Mouse (Mus musculus) brain, embryonic 14.5 days (tissue): ENCODE results near the gene Rab11fip4. TPM values are rescaled to one million over a fixed set of nuclear protein-coding genes. Genes with fewer than 3 reads are reported as not detected.

Experiments
- DNase-seq: peaks from one replicate; pipeline ENCODE4 v3.0.0-alpha.2; 2011; ENCODE audit warnings: low read depth
- CTCF ChIP-seq: fragments of 200-500 bp; IDR thresholded peaks from 2 replicates; pipeline ENCODE4 v1.5.1; 2012; ENCODE audit warnings: inconsistent platforms, mild to moderate bottlenecking, moderate library complexity, borderline replicate concordance; ENCODE audit not compliant: insufficient read depth, insufficient read length; ENCODE audit errors: extremely low read depth
- POLR2A ChIP-seq: fragments of 200-500 bp; IDR thresholded peaks from 2 replicates; pipeline ENCODE4 v1.6.1; 2012; ENCODE audit warnings: mild to moderate bottlenecking, inconsistent platforms, borderline replicate concordance; ENCODE audit not compliant: poor library complexity, insufficient read depth, insufficient read length, severe bottlenecking; ENCODE audit errors: extremely low read depth
- polyA plus RNA-seq: library from polyadenylated mRNA; depleted of rRNA; stranded (reverse); fragments of >200 nt; gene quantifications from 2 replicates; pipeline ENCODE4 v1.2.3, GENCODE M21; 2012

Gene Rab11fip4
- polyA plus RNA-seq, 1 experiment = 55.0 TPM

GRCm38 (mm10) chr11:79661877-79662545 lies 71.0 kb downstream of the Rab11fip4 start:
- DNase-seq = no peak
- TF ChIP-seq CTCF (no peak), POLR2A (no peak)

- no peak for TF ChIP-seq CTCF
- no peak for TF ChIP-seq POLR2A
- DNase-seq = no peak
Observed at GRCm38 (mm10) chr11:79663158-79663557, 72.1 kb downstream of the Rab11fip4 start.

GRCm38 (mm10) chr11:79663570-79663969 lies 72.6 kb downstream of the Rab11fip4 start:
- no peak for TF ChIP-seq POLR2A
- no peak for TF ChIP-seq CTCF

GRCm38 (mm10) chr11:79666544-79666943 lies 75.5 kb downstream of the Rab11fip4 start:
- TF ChIP-seq CTCF (no peak), POLR2A (no peak)
- DNase-seq = no peak

More at GRCm38 (mm10) chr11:79663570-79663969, 72.6 kb downstream of the Rab11fip4 start:
- DNase-seq = no peak

- no peak for TF ChIP-seq CTCF
- no peak for DNase-seq
Observed at GRCm38 (mm10) chr11:79669210-79669609, 78.2 kb downstream of the Rab11fip4 start.

- DNase-seq = no peak
- TF ChIP-seq CTCF (no peak), POLR2A (no peak)
Observed at GRCm38 (mm10) chr11:79669947-79670346, 78.9 kb downstream of the Rab11fip4 start.

- DNase-seq = no peak
- no peak for TF ChIP-seq CTCF
- TF ChIP-seq POLR2A = no peak
Observed at GRCm38 (mm10) chr11:79670411-79670945, 79.5 kb downstream of the Rab11fip4 start.

GRCm38 (mm10) chr11:79671668-79672281 lies 80.8 kb downstream of the Rab11fip4 start:
- no peak for DNase-seq
- no peak for TF ChIP-seq POLR2A
- TF ChIP-seq CTCF = peak; percentile 64

- DNase-seq = no peak
- TF ChIP-seq POLR2A = no peak
- TF ChIP-seq CTCF = no peak
Observed at GRCm38 (mm10) chr11:79673072-79673471, 82.1 kb downstream of the Rab11fip4 start.

- no peak for DNase-seq
- TF ChIP-seq CTCF (no peak), POLR2A (no peak)
Observed at GRCm38 (mm10) chr11:79673717-79674116, 82.7 kb downstream of the Rab11fip4 start.

GRCm38 (mm10) chr11:79674231-79674630 lies 83.2 kb downstream of the Rab11fip4 start:
- TF ChIP-seq POLR2A (no peak), CTCF (no peak)
- no peak for DNase-seq

GRCm38 (mm10) chr11:79674632-79675031 lies 83.6 kb downstream of the Rab11fip4 start:
- TF ChIP-seq POLR2A = no peak
- no peak for DNase-seq

GRCm38 (mm10) chr11:79675285-79675684 lies 84.3 kb downstream of the Rab11fip4 start:
- TF ChIP-seq CTCF (no peak), POLR2A (no peak)
- no peak for DNase-seq

GRCm38 (mm10) chr11:79675994-79676393 lies 85.0 kb downstream of the Rab11fip4 start:
- TF ChIP-seq CTCF (no peak), POLR2A (no peak)
- no peak for DNase-seq
